Mouse (Mus musculus) MEL (cell line): ENCODE results near the gene B3gat1. TPM values are rescaled to one million over a fixed set of nuclear protein-coding genes. Genes with fewer than 3 reads are reported as not detected.

ENCODE experiments used
- DNase-seq: peaks from one replicate; pipeline ENCODE4 v3.0.0; 2011; ENCODE audit warnings: low read depth, low spot score
- H3K27ac ChIP-seq: 2 replicates; pipeline ENCODE4 v1.5.1; 2012; ENCODE audit warnings: low read depth, mild to moderate bottlenecking, control low read depth, low read length, moderate library complexity; ENCODE audit not compliant: control insufficient read depth
- H3K27me3 ChIP-seq, 2 experiments: fragments of 150-350 bp in 1 of 2; sonication (generic) in 1 of 2; 2 replicates each; pipeline ENCODE4 v1.6.1; 2012; ENCODE audit warnings: low read length in 2 of 2, mild to moderate bottlenecking in 2 of 2, improper control_type of control experiment in 1 of 2, moderate library complexity in 1 of 2; ENCODE audit not compliant: insufficient read depth in 2 of 2, control insufficient read depth in 1 of 2
- H3K36me3 ChIP-seq, 2 experiments: 2 replicates each; pipeline ENCODE4 v1.6.1; 2012 to 2014; ENCODE audit warnings: low read length in 2 of 2, improper control_type of control experiment in 1 of 2, inconsistent platforms in 1 of 2, mild to moderate bottlenecking in 1 of 2; ENCODE audit not compliant: insufficient read depth in 2 of 2, control insufficient read depth in 1 of 2
- H3K4me1 ChIP-seq, 2 experiments: fragments of 150-350 bp in 1 of 2; sonication (generic) in 1 of 2; 2 replicates each; pipeline ENCODE4 v1.6.1; 2012; ENCODE audit warnings: low read length in 2 of 2, improper control_type of control experiment in 1 of 2, mild to moderate bottlenecking in 1 of 2; ENCODE audit not compliant: insufficient read depth in 2 of 2, control insufficient read depth in 1 of 2
- H3K4me3 ChIP-seq, 2 experiments: fragments of 150-350 bp in 1 of 2; sonication (generic) in 1 of 2; 2 replicates each; pipeline ENCODE4 v1.5.1; 2012; ENCODE audit warnings: low read depth in 2 of 2, low read length in 2 of 2, mild to moderate bottlenecking in 2 of 2, moderate library complexity in 2 of 2, control low read depth in 1 of 2, improper control_type of control experiment in 1 of 2; ENCODE audit not compliant: control insufficient read depth in 1 of 2, insufficient read depth in 1 of 2
- H3K79me2 ChIP-seq: 2 replicates; pipeline ENCODE4 v1.6.1; 2012; ENCODE audit warnings: mild to moderate bottlenecking, low read length, moderate library complexity; ENCODE audit not compliant: control insufficient read depth, poor library complexity, insufficient read depth
- H3K9ac ChIP-seq: 2 replicates; pipeline ENCODE4 v1.6.1; 2012; ENCODE audit warnings: low read depth, mild to moderate bottlenecking, control low read depth, low read length, moderate library complexity; ENCODE audit not compliant: control insufficient read depth, poor library complexity, severe bottlenecking
- H3K9me3 ChIP-seq: fragments of 150-350 bp; sonication (generic); replicated peaks from 2 replicates; pipeline ENCODE4 v1.6.1; 2012; ENCODE audit warnings: mild to moderate bottlenecking, low read length, improper control_type of control experiment, moderate library complexity; ENCODE audit not compliant: insufficient read depth
- BHLHE40 ChIP-seq: IDR thresholded peaks from 2 replicates; pipeline ENCODE4 v1.6.1; 2012; ENCODE audit warnings: low read depth, mild to moderate bottlenecking, inconsistent platforms, low read length, improper control_type of control experiment, borderline replicate concordance
- CTCF ChIP-seq, 3 experiments: IDR thresholded peaks in 2 of 3; conservative IDR thresholded peaks in 1 of 3; 2 replicates each; pipeline ENCODE4 v1.5.1; 2011 to 2012; ENCODE audit warnings: low read length in 3 of 3, low read depth in 2 of 3, mild to moderate bottlenecking in 2 of 3, improper control_type of control experiment in 1 of 3, inconsistent platforms in 1 of 3, mixed read lengths in 1 of 3, moderate library complexity in 1 of 3; ENCODE audit not compliant: control insufficient read depth in 1 of 3, insufficient read depth in 1 of 3, poor library complexity in 1 of 3, severe bottlenecking in 1 of 3
- ELF1 ChIP-seq: IDR thresholded peaks from 2 replicates; pipeline ENCODE4 v1.6.1; 2014; ENCODE audit warnings: low read depth, mild to moderate bottlenecking, inconsistent platforms, low read length, improper control_type of control experiment, moderate library complexity
- MAFK ChIP-seq: IDR thresholded peaks from 2 replicates; pipeline ENCODE4 v1.6.1; 2011; ENCODE audit warnings: low read depth, mild to moderate bottlenecking, low read length, improper control_type of control experiment, borderline replicate concordance
- MXI1 ChIP-seq: IDR thresholded peaks from 2 replicates; pipeline ENCODE4 v1.6.1; 2011; ENCODE audit warnings: mild to moderate bottlenecking, low read depth, low read length, improper control_type of control experiment
- MYB ChIP-seq: IDR thresholded peaks from 2 replicates; pipeline ENCODE4 v1.6.1; 2011; ENCODE audit warnings: mild to moderate bottlenecking, low read depth, low read length, improper control_type of control experiment
- MYC ChIP-seq: IDR thresholded peaks from 2 replicates; pipeline ENCODE4 v1.6.1; 2011; ENCODE audit warnings: low read depth, mild to moderate bottlenecking, low read length, improper control_type of control experiment, moderate library complexity
- NRF1 ChIP-seq: IDR thresholded peaks from 2 replicates; pipeline ENCODE4 v1.6.1; 2014; ENCODE audit warnings: low read depth, mild to moderate bottlenecking, inconsistent platforms, low read length, improper control_type of control experiment, moderate library complexity; ENCODE audit not compliant: poor library complexity, insufficient read depth, severe bottlenecking
- RAD21 ChIP-seq: IDR thresholded peaks from 2 replicates; pipeline ENCODE4 v1.6.1; 2011; ENCODE audit warnings: mild to moderate bottlenecking, low read depth, low read length, improper control_type of control experiment
- RCOR1 ChIP-seq: IDR thresholded peaks from 2 replicates; pipeline ENCODE4 v1.6.1; 2012; ENCODE audit warnings: low read depth, mild to moderate bottlenecking, inconsistent platforms, low read length, improper control_type of control experiment
- TAL1 ChIP-seq: IDR thresholded peaks from 2 replicates; pipeline ENCODE4 v1.6.1; 2012; ENCODE audit warnings: mild to moderate bottlenecking, inconsistent platforms, low read length, moderate library complexity, mixed read lengths
- TBP ChIP-seq: IDR thresholded peaks from 2 replicates; pipeline ENCODE4 v1.8.0; 2011; ENCODE audit warnings: low read depth, low read length, improper control_type of control experiment
- TCF12 ChIP-seq: IDR thresholded peaks from 2 replicates; pipeline ENCODE4 v1.6.1; 2014; ENCODE audit warnings: low read depth, mild to moderate bottlenecking, inconsistent platforms, low read length, improper control_type of control experiment, moderate library complexity
- USF1 ChIP-seq: IDR thresholded peaks from 2 replicates; pipeline ENCODE4 v1.6.1; 2014; ENCODE audit warnings: low read depth, mild to moderate bottlenecking, inconsistent platforms, low read length, improper control_type of control experiment, moderate library complexity
- USF2 ChIP-seq, 2 experiments: IDR thresholded peaks; 2 replicates each; pipeline ENCODE4 v1.6.1; 2011 to 2012; ENCODE audit warnings: improper control_type of control experiment in 2 of 2, low read length in 2 of 2, borderline replicate concordance in 1 of 2, inconsistent platforms in 1 of 2, low read depth in 1 of 2, mild to moderate bottlenecking in 1 of 2; ENCODE audit not compliant: insufficient read depth in 1 of 2
- polyA plus RNA-seq, 2 experiments: library from polyadenylated mRNA; stranded (reverse) in 1 of 2; unstranded in 1 of 2; fragments of >175 nt in 1 of 2; fragments of >200 nt in 1 of 2; gene quantifications; 2 replicates each; pipeline versions ENCODE4 v1.2.1 to v1.2.4; 2012; ENCODE audit warnings: low replicate concordance in 2 of 2, low read depth in 1 of 2; ENCODE audit not compliant: insufficient read length in 2 of 2, insufficient read depth in 1 of 2, missing spikeins in 1 of 2
- total RNA-seq: library from RNA; depleted of rRNA; stranded (reverse); fragments of 300-350 nt; gene quantifications from 2 replicates; pipeline ENCODE4 v1.2.3, GENCODE M21; 2012

The B3gat1 gene
- total and polyA plus RNA-seq, 3 experiments, result not detected

DNA sequence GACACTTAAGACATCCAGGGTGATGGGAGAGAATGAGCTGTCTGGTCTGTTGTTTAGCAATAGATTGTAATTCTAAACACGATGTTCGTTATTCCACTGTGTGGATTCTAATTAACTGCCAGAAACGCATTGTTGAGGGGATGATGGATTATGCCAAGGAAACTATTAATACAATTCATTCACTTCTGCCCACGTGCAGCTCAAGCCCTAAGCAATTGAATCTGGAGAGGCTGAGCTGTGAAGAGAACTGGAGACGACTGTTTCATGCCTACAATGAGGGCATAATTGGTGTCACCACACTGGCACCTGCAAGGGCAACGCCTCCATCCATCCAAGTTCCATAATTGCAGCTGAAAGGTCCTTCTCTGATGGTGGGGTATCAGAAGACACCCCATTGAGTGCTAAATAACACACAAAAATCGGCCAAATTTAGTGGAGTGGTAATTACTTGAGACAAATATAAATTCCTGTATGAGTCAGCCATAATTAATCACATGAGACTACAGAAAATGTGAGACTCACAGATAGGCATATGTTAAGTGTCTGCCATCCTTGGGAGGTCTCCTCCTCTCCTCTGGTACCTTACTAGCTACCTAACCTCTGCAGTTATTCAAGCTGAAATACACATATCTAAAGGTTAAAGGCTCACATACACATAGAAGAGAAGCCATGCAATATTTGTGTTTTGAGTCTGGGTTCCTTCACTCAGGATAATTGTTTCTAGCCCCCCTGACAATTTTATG lies 43.4 kb upstream of the B3gat1 start:
- no peak overlapping the region for H3K27ac ChIP-seq
- no peak overlapping the region for H3K9ac ChIP-seq
- DNase-seq, result no peak
- no peak overlapping the region for H3K4me3 ChIP-seq
- H3K4me1 ChIP-seq, result no peaks in the 10 kb centered on the region
- no peak for TF ChIP-seq TCF12
- no peak for TF ChIP-seq MAFK
- TF ChIP-seq TBP, result no peak
- no peak for TF ChIP-seq TAL1
- no peak for TF ChIP-seq MYB
- no peak for TF ChIP-seq CTCF (IDR thresholded peaks at IDR 0.05 in 2 of 3, conservative IDR thresholded peaks at IDR 0.05 in 1 of 3; ENCODE audit: control insufficient read depth in 1 of 3, insufficient read depth in 1 of 3, low read depth in 2 of 3, low read length in 3 of 3, poor library complexity in 1 of 3, severe bottlenecking in 1 of 3)
- no peak for TF ChIP-seq MXI1
- TF ChIP-seq RAD21, result no peak
- TF ChIP-seq USF1, result no peak
- no peak for TF ChIP-seq BHLHE40
- no peak for TF ChIP-seq MYC
- TF ChIP-seq RCOR1, result no peak
- H3K27me3 ChIP-seq, result no peaks in the 10 kb centered on the region
- no peaks in the 10 kb centered on the region for H3K36me3 ChIP-seq
- no peaks in the 10 kb centered on the region for H3K79me2 ChIP-seq
- no peaks in the 10 kb centered on the region for H3K9me3 ChIP-seq

DNA sequence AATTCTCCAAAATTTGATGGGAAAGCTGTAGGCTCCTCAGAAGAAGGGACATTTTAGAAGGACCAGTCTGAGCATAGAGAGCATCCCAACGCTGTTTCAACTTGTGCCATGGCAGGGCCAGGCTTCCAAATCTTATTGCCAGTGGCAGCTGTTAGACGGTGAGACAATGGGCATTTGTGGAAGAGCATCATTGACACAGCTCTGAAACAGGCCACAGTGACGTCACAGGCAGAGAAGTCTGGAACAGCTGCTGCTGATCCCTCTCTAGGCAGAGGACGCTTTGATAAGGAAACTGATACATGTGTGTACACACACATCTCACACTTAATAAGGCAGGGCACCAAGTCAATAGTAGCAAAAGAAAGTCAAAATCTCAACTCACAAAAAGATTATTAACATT lies 40.9 kb upstream of the B3gat1 start:
- no peaks in the 10 kb centered on the region for H3K27me3 ChIP-seq
- H3K36me3 ChIP-seq, result no peaks in the 10 kb centered on the region
- no peak overlapping the region for H3K9ac ChIP-seq
- no peaks in the 10 kb centered on the region for H3K9me3 ChIP-seq
- no peak overlapping the region for H3K4me3 ChIP-seq
- no peaks in the 10 kb centered on the region for H3K4me1 ChIP-seq
- DNase-seq, result no peak
- no peaks in the 10 kb centered on the region for H3K79me2 ChIP-seq
- TF ChIP-seq TCF12 (no peak), BHLHE40 (no peak), TBP (no peak)
- no peak overlapping the region for H3K27ac ChIP-seq

DNA sequence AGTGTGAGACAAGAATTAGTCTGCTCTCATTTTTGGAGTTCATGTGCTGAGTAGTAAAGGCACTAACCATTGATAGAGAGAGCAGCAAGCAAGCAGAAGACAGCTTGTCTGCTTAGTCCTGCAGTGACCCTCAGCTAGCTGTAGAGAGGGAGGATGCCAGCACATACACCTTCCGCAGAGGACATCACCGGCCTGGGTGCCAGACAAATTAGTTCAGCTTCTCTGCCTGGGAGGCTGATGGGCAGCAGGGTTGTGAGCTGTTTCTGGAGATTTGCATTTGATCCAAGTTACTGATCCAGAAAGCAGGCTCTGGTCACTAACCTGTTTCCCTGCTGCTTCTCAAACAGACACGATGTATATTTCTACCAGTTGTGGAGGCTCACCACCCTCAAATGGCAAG lies 38.9 kb upstream of the B3gat1 start:
- no peak overlapping the region for H3K4me3 ChIP-seq
- no peak for DNase-seq
- no peaks in the 10 kb centered on the region for H3K36me3 ChIP-seq
- no peaks in the 10 kb centered on the region for H3K9me3 ChIP-seq
- H3K79me2 ChIP-seq, result no peaks in the 10 kb centered on the region
- H3K27me3 ChIP-seq, result no peaks in the 10 kb centered on the region
- no peak overlapping the region for H3K9ac ChIP-seq
- TF ChIP-seq USF2 (IDR thresholded peaks at IDR 0.05; ENCODE audit: borderline replicate concordance in 1 of 2, insufficient read depth in 1 of 2, low read depth in 1 of 2, low read length in 2 of 2) (no peak), TBP (no peak), NRF1 (no peak), ELF1 (no peak)
- no peak overlapping the region for H3K27ac ChIP-seq
- no peaks in the 10 kb centered on the region for H3K4me1 ChIP-seq
